Mouse (Mus musculus) limb, embryonic 10.5 days (tissue): Measurements from ENCODE around the gene Slc35b2. TPM values are rescaled to one million over a fixed set of nuclear protein-coding genes. Genes with fewer than 3 reads are reported as not detected.
A peak's percentile ranks its signal among the peaks of the same experiment; 100 is the strongest.

Source experiments
- DNase-seq: peaks from one replicate; pipeline ENCODE4 v3.0.0-alpha.2; 2017; ENCODE audit warnings: low spot score
- H3K27ac ChIP-seq: fragments of 300-500 bp; sonication (generic); 2 replicates; pipeline ENCODE4 v1.5.1; 2016; ENCODE audit warnings: mild to moderate bottlenecking
- H3K27me3 ChIP-seq: fragments of 300-500 bp; sonication (generic); 2 replicates; pipeline ENCODE4 v1.6.1; 2016; ENCODE audit warnings: low read depth, mild to moderate bottlenecking; ENCODE audit not compliant: poor library complexity, severe bottlenecking
- H3K36me3 ChIP-seq: fragments of 300-500 bp; sonication (generic); 2 replicates; pipeline ENCODE4 v1.6.1; 2016; ENCODE audit warnings: mild to moderate bottlenecking, moderate library complexity
- H3K4me1 ChIP-seq: fragments of 300-500 bp; sonication (generic); 2 replicates; pipeline ENCODE4 v1.6.1; 2016
- H3K4me3 ChIP-seq: fragments of 300-500 bp; sonication (generic); 2 replicates; pipeline ENCODE4 v1.5.1; 2016; ENCODE audit warnings: mild to moderate bottlenecking, moderate library complexity
- H3K9me3 ChIP-seq: fragments of 300-500 bp; sonication (generic); replicated peaks from 2 replicates; pipeline ENCODE4 v1.6.1; 2016; ENCODE audit warnings: mild to moderate bottlenecking
- WGBS: fragments of 180-500 bp; shearing (Covaris S2); methylation state at CpG from one replicate; pipeline ENCODE4 v1.1.7; 2016; 5-methylcytosine and 5-hydroxymethylcytosine counted together
- polyA plus RNA-seq: library from polyadenylated mRNA; unstranded; fragments of >200 nt; fragmentation: Nextera tagmentation; extraction: Ambion mirVana; gene quantifications from 2 replicates; pipeline ENCODE4 v1.2.1, GENCODE M21; 2016

Gene Slc35b2
- polyA plus RNA-seq, 1 experiment from 2014 or later, result 105 TPM

DNA sequence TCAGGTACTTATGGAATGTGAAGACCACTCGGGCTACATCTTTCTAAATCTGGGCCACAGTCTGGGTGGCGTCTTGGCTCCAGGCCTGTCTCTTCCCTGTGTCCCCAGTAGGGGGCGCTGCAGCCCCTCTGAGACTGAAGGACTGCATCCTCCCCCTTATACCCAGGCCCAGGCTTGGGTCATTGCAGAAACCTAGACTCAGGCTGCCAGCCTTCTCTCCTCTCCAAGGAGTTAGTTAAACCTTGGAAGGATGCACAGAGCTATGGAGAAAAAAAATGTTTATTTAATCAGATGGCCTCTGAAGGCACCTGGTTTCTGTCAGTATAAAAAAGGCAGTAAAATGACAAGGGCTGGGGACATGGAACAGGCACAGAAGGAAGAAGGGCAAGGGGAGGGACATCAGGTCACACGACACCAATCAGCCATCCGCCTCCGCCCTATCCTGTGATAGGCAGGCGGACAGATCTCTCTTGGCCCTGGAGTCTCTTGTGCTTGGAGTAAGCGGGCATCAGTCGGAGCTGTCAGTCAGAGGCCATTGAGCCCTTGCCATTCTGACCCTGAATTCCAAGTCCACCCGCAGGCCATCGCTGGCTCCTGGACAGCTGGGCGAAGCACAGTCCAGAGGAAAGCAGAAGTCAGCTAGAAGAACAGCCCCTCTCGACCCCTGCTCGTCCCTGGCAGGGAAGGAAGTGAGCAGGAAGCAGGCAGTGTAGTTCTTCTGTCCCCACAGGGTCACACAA lies 21.4 kb downstream of the Slc35b2 start:
- Histone ChIP-seq H3K9me3 (no peaks in the 10 kb centered on the region), H3K36me3 (peaks cover 36% of the 10 kb centered on the region), H3K27me3 (no peaks in the 10 kb centered on the region), H3K27ac (peak overlapping the region; percentile 82), H3K4me3 (peak overlapping the region; percentile 20), H3K4me1 (peaks cover 32% of the 10 kb centered on the region)
- 14% methylated on average over 14 of the region's 14 CpGs for WGBS
- peak; percentile 92 for DNase-seq

DNA sequence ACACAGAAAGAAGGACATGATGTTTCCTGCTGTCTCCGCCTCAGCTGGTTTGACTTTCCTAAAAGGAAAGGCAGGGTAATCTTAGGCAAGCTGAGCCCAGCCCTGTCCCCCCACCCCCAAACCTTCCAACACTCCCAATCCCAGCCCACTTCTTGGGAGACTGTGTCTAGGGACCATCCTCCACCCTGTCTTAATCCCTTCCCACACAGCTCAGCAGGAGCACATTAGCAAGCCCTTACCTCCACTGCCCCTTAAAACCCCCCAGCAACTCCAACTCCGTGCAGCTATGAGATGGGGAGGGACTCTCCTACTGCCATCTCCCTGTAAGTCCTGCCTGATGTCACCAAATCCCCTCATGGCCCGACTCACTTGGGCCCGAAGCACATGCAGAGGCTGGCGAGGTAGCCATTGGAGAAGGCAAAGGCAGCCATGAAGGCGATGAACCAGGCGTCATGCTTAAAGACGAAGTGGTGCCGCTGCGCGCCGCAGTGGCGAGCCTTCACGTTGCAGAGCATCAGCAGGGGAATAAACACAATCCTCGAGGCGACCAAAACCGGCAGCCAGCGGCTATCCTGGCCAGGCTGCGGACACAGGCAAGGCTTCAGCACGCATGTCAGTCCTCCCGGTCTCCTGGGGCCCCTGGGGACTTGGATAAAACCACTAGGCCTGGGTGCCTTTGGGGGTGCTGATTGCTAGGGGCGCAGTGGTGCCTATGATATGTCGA lies 22.2 kb downstream of the Slc35b2 start:
- Histone ChIP-seq H3K9me3 (no peaks in the 10 kb centered on the region), H3K27ac (peak overlapping the region; percentile 82), H3K36me3 (peaks cover 36% of the 10 kb centered on the region), H3K4me3 (no peak overlapping the region), H3K27me3 (no peaks in the 10 kb centered on the region), H3K4me1 (peaks cover 37% of the 10 kb centered on the region)
- no peak for DNase-seq
- WGBS, result 69% methylated on average over 23 of the region's 23 CpGs

DNA sequence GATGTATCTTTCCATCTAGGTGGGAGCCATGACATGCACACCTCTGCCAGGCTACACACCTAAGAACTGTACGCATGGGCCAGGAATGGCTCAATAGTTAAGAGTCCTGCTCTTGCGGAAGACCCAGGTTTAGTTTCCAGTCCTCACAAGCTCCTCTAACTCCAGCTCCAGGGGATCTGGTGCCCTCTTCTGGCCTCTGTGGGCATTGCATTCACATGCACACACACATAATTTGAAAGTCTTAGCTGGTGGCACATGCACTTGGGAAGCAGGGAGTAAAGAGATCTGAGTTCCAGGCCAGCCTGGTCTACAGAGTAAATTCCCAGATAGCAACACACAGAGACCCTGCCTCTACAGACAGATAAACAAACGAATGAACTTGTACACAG lies 22.8 kb downstream of the Slc35b2 start:
- WGBS, result 93% methylated on average over 3 of the region's 3 CpGs
- Histone ChIP-seq H3K9me3 (no peaks in the 10 kb centered on the region), H3K27me3 (0 out of 2 replicates have a peak, but pooled peaks cover 1% of the 10 kb centered on the region), H3K36me3 (peaks cover 36% of the 10 kb centered on the region), H3K4me1 (peaks cover 37% of the 10 kb centered on the region), H3K4me3 (no peak overlapping the region), H3K27ac (no peak overlapping the region)
- DNase-seq, result peak; percentile 35

DNA sequence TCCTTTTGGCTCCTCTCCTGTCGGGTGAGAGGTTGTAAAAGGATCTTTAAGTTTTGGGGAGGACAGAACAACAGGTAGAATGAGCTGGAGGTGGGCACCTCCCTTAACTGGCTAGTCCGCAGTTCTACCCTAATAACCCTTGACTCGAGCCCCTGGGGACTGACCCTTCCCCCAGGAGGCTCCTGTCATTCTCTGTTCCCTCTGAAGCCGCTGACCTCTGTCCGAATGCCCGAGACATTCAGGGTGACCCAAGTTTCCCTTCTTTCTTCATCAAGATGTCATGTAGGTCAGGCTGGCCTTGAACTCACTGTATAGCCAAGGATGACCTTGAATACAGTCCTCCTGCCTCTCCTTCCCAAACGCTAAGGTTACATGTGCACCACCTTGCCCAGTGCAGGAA lies 24.7 kb downstream of the Slc35b2 start:
- no peaks in the 10 kb centered on the region for H3K9me3 ChIP-seq
- H3K4me3 ChIP-seq, result no peak overlapping the region
- peaks cover 20% of the 10 kb centered on the region for H3K27me3 ChIP-seq
- 91% methylated on average over 7 of the region's 7 CpGs for WGBS
- peaks cover 56% of the 10 kb centered on the region for H3K4me1 ChIP-seq
- DNase-seq, result no peak
- H3K36me3 ChIP-seq, result peaks cover 36% of the 10 kb centered on the region
- H3K27ac ChIP-seq, result no peak overlapping the region; the same call in 1 of the 2 replicates

DNA sequence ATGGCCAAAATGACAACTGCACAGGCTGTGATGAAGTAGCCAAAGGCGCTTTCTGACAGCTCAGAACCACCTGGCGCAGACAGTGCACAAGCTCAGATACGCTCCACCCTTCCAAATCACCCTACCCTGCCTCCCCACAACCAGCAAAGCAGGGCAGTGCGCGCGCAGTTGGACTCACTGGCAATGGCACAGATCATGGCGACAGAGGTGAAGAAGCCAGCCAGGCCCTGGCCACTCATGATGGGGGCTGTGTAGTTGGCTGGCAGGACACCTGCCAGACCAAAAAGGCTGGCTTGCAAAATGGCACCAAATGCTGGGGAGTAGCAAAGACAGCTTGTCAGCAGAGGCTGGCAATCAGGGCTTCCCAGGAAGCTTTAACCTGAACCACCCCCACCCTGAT lies 25.6 kb downstream of the Slc35b2 start:
- no peak overlapping the region; the same call in 1 of the 2 replicates for H3K27ac ChIP-seq

DNA sequence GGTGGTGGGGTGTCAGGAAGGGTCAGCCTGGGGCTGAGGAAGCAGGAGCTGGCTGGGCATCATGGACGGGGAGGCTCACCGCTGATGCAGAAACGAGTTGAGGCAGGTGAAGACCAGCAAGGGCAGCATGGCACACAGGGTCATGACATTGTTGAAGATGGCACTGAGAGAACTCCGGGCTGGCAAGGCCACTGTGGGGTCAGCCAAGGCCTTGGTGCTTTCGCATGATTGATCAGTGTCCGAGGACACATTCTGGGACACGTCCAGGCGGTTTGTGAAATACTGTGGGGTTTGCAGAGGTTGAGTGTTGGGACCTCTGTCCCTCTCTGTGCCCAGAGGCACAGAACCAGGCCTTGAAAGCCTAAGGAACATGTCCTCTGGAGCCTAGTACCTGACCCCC lies 26.2 kb downstream of the Slc35b2 start:
- no peak overlapping the region for H3K4me3 ChIP-seq
- H3K9me3 ChIP-seq, result no peaks in the 10 kb centered on the region
- H3K4me1 ChIP-seq, result peaks cover 60% of the 10 kb centered on the region
- 91% methylated on average over 8 of the region's 8 CpGs for WGBS
- peaks cover 34% of the 10 kb centered on the region for H3K27me3 ChIP-seq
- H3K36me3 ChIP-seq, result peaks cover 36% of the 10 kb centered on the region
- peak overlapping the region; percentile 63 for H3K27ac ChIP-seq
- DNase-seq, result no peak

More for the DNA sequence above, 25.6 kb downstream of the Slc35b2 start:
- DNase-seq, result no peak
- Histone ChIP-seq H3K4me1 (peaks cover 60% of the 10 kb centered on the region), H3K27me3 (peaks cover 28% of the 10 kb centered on the region), H3K9me3 (no peaks in the 10 kb centered on the region), H3K4me3 (no peak overlapping the region), H3K36me3 (peaks cover 36% of the 10 kb centered on the region)
- 98% methylated on average over 7 of the region's 7 CpGs for WGBS

DNA sequence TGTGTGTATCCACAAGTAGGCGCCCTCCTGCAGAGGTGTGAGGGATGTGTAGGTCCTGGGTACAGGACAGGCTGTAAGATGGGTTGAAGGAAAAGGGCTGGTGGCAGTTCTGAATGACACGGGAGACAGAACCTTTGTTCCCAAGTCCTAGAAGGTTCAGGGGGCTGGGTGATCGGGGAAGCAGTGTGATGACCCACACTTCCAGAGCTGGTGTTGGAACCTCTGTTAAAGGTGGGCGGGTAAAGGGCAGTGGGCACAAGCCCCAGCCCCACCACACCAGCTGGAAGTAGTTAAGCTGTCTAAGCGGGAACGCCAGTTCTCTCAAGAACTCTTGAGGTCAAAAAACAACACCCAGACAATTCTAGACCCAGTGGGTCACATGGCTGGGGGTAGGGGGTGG lies 26.7 kb downstream of the Slc35b2 start:
- Histone ChIP-seq H3K27ac (peak overlapping the region; percentile 63), H3K4me1 (peaks cover 60% of the 10 kb centered on the region), H3K36me3 (peaks cover 36% of the 10 kb centered on the region), H3K4me3 (no peak overlapping the region), H3K27me3 (peaks cover 40% of the 10 kb centered on the region), H3K9me3 (no peaks in the 10 kb centered on the region)
- DNase-seq, result no peak
- 72% methylated on average over 6 of the region's 6 CpGs for WGBS

DNA sequence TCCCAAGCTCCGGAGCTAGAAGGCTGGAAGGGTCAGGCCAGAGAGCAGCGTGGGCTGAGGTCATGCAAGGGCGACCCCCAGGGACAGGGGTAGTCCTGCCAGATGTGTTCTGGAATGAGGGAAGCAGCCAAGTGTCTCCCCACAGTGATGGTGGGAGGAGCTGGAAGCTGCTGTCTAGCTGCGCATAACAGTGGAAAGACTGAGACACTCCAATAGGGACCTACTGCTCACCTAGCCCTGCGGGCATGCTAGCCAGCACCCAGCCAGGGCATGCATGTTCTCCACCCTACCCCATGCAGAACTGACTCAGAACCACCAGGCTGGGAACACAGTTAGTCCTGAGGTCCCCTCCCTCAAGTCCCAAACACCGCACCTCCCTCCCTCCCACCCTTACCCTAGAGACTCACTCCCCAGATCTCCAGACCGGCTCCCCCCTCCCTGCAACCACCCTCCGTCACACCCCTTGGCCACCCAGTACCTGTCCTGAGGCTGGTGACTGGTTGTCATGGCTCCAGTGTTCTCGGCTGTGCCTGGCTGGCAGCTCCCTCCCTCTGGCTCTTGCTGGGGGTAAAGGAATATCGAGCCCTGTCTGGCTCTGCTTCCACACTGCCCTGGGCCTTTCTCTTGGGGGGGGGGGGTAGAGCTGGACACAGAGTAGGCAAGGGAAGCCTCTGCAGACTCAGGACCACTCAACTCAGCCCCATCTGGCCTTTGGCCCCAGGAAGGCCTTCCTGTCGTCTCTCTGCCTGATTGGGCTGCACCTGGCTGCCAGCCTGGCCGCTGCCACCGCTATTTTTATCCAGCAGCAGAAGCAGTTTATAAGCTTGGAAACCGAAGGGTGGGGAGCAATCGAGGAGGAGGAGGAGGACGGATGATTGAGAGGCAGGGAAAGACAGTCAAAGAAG lies 28.3 kb downstream of the Slc35b2 start:
- peaks cover 67% of the 10 kb centered on the region for H3K4me1 ChIP-seq
- 52% methylated on average over 16 of the region's 16 CpGs for WGBS
- DNase-seq, result no peak
- H3K9me3 ChIP-seq, result no peaks in the 10 kb centered on the region
- H3K4me3 ChIP-seq, result no peak overlapping the region
- H3K36me3 ChIP-seq, result peaks cover 24% of the 10 kb centered on the region
- peaks cover 55% of the 10 kb centered on the region for H3K27me3 ChIP-seq
- peak overlapping the region; percentile 72; the same call in 1 of the 2 replicates for H3K27ac ChIP-seq

DNA sequence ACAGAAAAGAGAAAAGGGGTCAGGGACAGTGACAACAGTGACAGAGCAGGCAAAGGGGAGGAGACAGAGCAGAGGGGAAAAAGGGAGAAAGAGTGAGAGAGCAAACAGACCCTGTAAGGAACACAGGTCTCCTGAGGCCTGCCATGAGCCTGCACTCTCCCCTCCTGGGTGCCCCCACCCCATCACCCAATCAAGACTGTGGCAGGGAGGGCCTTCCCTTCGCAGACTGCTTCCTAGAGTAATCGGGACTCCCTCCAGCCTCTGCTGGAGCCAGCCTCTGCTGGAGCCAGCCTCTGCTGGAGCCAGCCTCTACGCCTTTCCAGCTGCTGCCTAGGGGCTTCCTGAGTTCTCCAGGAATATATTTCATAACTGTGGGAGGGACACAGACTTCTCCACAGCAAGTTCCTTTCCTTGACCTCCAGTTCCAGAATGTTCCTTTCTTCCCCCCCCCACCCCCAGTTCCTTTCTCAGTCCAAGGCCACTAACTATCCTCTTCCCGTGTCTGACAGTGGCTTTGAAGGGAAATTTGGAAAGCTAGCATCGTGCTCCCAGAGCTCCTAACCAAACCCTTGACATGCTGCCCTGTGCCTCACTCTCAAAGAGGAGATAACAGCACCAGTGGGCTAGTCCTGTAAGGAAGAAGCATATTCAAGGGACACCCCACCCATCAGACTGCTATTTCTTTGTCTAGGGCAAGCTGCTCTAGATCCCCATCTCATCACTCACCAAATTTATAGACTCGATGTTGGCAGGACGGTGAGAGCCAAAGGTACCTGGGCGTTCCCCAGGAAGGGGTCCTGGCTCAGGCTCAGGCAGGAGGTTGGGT lies 29.1 kb downstream of the Slc35b2 start:
- DNase-seq, result no peak
- peaks cover 18% of the 10 kb centered on the region for H3K36me3 ChIP-seq
- peak overlapping the region; percentile 63; the same call in 1 of the 2 replicates for H3K4me3 ChIP-seq
- H3K9me3 ChIP-seq, result no peaks in the 10 kb centered on the region
- WGBS, result 59% methylated on average over 8 of the region's 8 CpGs
- peaks cover 57% of the 10 kb centered on the region for H3K27me3 ChIP-seq
- H3K4me1 ChIP-seq, result peaks cover 74% of the 10 kb centered on the region
- H3K27ac ChIP-seq, result peak overlapping the region; percentile 72; the same call in 1 of the 2 replicates

DNA sequence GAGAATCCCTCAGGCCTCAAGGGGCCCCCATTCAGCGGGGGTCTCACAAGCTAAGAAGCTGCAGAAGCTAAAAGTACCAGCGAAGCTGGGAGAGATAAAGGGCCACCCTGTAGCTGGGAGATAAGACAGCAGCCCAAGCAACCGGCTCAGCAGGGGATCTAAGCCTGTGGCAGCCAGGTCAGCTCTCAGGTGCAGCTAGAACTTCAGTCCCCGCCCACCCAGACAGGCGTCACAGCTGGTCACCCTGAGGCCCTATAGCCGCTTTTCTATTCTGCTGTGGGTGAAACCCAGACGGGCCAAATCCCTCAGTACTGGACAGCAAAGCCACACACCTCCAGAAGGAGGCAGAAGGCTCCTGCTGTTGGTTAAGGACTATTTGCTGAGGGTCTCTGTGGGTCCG lies 29.8 kb downstream of the Slc35b2 start:
- DNase-seq, result no peak
- Histone ChIP-seq H3K27ac (peak overlapping the region; percentile 34; the same call in 1 of the 2 replicates), H3K27me3 (peaks cover 59% of the 10 kb centered on the region), H3K9me3 (no peaks in the 10 kb centered on the region), H3K4me3 (peak overlapping the region; percentile 63; the same call in 1 of the 2 replicates), H3K4me1 (peaks cover 80% of the 10 kb centered on the region), H3K36me3 (peaks cover 13% of the 10 kb centered on the region)
- 24% methylated on average over 8 of the region's 8 CpGs for WGBS

DNA sequence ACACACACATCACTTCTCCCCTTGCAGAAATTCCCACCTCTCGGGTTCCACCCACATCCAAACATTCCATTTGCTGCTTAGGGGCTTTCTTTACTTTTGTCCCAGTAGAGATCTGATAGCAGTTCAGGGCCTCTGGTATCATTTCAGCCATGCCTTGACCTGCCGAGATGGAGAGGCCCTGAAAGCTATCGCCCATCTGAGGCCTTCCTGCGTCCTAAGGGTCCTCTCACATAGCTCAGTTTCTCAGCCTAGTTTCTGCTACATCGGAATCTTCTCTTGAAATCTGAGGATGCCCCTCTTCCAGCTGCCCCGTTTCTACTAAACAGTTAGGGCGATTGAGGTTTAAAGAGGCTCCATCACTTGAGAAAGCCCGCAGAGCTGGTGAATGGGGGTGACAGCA lies 30.5 kb downstream of the Slc35b2 start:
- peaks cover 65% of the 10 kb centered on the region for H3K27me3 ChIP-seq
- peaks cover 84% of the 10 kb centered on the region for H3K4me1 ChIP-seq
- H3K9me3 ChIP-seq, result no peaks in the 10 kb centered on the region
- DNase-seq, result no peak
- no peak overlapping the region for H3K27ac ChIP-seq
- WGBS, result 49% methylated on average over 8 of the region's 8 CpGs
- H3K36me3 ChIP-seq, result peaks cover 6% of the 10 kb centered on the region
- peak overlapping the region; percentile 63 for H3K4me3 ChIP-seq
